Mouse (Mus musculus) fibroblast of lung, adult 2 months (primary cell): ENCODE data around the gene Tmprss15.

Experiments used
- DNase-seq: peaks from one replicate; pipeline ENCODE4 v3.0.0-alpha.2; 2011; ENCODE audit warnings: low read depth

Tmprss15 gene

GRCm38 (mm10) chr16:79090997-79091396 is at the start of gene Tmprss15:
Tmprss15 (minus strand) TSS chr16:79091097.
- DNase-seq, result no peak

DNA sequence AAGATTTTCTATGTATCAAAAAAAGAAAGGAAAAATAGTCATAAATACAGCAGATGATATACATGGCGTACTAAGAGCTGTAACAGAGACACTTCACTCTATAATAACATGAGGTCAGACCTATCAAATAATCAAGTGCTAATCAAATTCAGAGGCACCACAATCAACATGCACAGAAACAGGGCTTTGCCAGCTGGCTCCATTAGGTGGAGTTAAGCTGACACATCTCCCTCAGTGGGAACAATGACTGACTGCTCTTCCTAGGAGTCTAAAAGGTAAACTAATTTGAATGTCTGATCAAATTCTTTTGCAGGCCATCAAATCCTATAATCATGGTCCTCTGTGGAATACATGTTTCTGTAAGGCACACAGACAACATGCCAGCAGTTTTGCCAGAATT is 24.0 kb upstream of the Tmprss15 start:
- DNase-seq, result no peak

- no peak for DNase-seq
These were observed 18.6 kb upstream of the Tmprss15 start for GRCm38 (mm10) chr16:79109516-79109915.

DNA sequence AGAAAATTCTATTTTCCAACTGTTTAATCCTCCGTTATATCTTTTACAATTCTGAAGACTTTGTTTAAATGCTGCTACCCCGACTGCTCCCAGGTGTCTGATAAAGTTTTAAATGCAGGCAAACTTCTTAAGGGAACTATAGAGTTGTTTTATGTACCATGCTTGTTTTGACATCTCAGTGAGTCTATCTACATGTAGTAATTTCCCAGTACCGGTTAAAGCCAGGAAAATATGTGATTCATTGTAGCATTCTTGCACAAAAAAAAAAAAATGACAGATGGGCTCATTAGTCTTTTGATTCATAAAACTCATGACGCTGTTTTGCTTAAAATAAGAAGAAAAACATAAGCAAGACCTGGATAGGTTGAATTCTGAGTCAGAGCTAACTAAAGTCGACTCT is 18.1 kb upstream of the Tmprss15 start:
- DNase-seq, result no peak

GRCm38 (mm10) chr16:79100325-79100724 is 9.4 kb upstream of the Tmprss15 start:
- DNase-seq, result no peak

DNA sequence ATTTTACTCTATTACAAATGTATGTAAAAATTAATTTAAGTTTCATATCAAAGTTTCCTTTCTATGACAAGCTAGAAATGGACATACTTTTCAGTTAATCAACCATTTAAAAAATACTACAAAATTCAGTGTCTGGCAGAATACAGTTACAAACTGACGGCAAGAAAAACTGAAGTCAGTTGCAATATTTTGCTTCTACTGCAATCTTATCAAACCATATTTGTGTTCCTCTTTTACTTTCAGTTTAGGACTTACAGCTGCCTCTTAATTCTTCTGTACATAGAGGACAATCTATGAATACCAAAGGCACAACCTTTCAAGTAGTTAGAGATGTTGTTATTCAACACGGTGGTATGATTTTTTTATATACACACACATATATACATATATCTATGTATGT is 7.4 kb upstream of the Tmprss15 start:
- no peak for DNase-seq

- DNase-seq, result no peak
These were observed 4.3 kb downstream of the Tmprss15 start for GRCm38 (mm10) chr16:79086550-79086949.

DNA sequence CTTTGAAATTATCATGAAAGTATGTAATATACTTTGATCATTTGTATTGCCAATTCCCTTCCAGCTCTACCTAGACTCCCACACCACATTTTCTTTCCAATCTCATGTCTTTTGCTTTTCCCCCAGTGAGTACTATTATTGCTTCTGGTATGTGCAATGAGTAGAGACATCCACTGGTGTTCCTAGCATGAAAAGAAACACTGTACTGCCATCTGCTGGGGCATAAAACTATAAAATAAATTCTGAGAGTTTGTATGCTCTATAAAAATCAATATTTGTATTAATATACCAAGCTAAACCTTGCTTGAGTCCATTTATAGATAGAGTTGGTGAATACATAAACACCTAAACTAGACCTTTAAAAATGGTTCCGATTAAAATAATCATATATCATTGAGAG is 27.0 kb downstream of the Tmprss15 start:
- DNase-seq, result no peak

DNA sequence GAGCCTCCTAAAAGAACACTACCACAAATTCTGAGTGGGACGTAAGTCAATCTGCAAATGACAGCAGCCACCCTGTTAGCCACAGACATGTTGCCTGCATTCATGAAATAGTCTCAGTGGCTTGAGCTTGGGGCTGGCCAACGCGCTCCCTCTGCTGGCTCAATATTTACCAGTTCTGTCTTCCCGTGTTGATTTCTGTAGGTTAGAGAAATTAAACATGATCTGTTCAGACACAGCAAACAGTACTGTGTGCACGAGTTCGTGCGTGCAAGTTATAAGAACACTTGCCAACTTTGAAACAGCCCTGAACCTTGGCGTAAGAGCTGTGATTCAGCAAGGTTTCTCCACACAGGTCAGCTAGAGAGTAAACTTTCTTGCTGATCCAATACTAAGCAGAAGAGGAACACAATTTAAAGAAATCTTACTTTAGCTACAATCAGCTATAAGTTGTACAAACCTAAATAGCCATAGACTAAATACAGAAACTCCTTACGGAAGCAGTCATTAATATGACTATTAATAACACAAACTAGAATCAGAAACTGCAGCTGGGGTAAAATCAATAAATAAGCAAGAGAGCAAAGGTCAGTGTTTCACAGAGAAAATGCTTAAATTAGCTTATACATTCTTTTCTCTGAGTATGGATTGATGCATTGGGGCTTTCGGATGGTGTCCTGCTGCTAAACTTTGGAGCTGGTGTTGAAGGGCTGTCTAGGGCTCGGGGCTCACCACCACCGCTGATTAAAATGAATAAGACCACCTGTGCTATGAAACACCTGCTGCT is 31.9 kb downstream of the Tmprss15 start:
- no peak for DNase-seq

DNA sequence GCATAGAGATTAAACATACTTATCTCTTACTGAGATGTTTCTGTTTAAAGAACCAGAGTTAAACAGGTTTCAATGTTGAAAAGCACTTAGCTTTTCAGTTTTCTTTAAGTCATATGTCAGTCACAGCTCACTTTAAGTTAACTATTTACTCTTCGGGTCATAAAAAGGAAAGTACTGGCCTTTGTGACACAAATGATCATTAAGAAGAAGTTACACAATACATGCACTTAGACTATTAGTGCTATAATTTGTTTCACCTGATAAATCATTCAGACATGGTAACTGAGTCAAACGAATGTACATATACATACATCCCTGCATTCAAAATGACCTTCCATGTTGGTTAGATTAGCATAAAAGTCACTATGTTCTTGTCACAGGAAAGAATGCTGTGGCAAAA is 58.3 kb downstream of the Tmprss15 start:
- DNase-seq, result no peak

- no peak for DNase-seq
These were observed 88.1 kb downstream of the Tmprss15 start for GRCm38 (mm10) chr16:79002812-79003211.

DNA sequence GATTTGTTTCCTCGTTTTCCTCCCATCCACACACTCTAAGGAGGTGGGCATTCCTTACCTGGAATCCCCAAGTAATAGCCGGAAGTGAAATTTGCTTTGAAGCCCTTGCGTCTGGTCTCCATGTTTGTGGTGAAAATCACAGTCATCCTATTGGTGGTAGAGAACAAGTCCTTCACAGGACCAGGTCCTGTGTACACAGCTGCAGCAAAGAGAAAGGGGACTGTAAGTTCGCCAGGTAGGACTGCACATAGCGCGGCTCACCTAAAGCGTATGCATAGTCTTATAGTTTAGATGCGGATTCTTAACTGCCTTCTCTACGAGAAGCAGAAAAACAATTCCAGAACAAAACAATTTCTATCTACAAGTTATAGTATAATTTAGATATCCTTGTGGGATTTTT is 89.2 kb downstream of the Tmprss15 start:
- no peak for DNase-seq

- DNase-seq, result no peak
These were observed 114.5 kb downstream of the Tmprss15 start for GRCm38 (mm10) chr16:78976384-78976783.

- no peak for DNase-seq
These were observed 116.8 kb downstream of the Tmprss15 start for GRCm38 (mm10) chr16:78974099-78974498.

DNA sequence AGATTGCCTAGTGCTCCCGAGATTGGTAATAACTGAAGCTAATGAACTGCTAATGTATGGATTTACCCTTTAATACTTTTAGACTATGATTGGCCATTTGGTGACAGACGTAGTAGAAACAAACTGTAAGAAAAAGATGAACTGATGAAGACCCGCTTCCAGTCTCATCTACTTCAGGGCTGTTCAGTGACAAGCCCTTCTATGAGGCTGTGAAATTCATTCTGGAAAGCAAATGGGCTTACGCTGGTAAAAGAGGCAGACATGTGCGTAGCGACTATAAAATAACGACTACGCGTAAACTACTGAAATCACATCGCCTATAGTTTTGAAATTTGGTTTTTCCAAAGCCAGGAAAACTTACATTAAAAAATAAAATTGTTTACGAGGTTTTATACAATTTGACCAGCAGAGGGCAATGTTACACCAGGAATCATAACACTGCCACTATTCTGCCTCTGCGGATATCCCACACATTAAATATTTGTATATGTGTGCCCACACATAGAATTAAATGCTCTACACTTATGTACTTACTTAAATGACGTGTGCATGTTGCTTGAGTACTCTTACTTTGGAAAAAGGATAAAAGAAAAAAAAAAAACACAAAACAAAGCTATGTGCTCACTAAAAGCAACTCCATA is 121.7 kb downstream of the Tmprss15 start:
- DNase-seq, result no peak

- no peak for DNase-seq
These were observed 133.5 kb downstream of the Tmprss15 start for GRCm38 (mm10) chr16:78957434-78957833.

DNA sequence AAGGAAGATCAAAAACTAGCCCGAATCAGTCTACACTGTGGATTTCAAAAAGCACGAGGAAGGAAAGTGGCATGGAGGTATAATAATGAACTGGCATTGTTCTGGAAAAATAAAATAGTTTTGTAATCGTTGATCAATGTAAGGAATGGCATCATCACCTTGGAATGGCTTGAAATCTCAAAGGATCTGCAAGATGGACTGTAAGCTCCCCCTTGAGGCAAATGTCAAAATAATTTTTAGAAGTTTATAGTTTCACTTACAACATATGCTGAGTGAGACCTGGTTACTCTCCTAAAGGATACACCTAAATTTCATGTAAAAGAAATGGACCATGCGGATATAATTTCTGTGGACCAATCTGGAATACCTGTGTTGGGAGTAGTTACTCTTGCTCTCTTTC is 140.5 kb downstream of the Tmprss15 start:
- no peak for DNase-seq

DNA sequence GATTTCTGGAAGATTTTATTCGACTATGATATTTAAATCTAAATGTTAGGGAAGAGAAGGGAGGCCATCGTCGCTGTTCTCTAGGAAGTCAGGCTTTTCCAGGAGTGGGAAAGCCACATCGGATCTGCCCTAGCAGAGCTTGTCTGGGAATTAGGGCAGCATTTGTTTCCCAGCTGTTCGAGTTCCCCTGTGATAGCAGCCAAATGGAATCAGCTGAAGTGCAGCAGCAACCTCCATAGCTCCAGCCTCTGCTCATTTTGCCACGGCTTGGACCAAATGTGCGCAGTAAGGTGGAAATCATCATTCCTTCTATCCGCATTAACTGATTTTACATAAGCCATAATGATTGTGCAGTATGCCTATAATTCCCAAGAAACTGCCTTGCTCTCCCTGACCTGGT is 153.1 kb downstream of the Tmprss15 start:
- DNase-seq, result no peak

DNA sequence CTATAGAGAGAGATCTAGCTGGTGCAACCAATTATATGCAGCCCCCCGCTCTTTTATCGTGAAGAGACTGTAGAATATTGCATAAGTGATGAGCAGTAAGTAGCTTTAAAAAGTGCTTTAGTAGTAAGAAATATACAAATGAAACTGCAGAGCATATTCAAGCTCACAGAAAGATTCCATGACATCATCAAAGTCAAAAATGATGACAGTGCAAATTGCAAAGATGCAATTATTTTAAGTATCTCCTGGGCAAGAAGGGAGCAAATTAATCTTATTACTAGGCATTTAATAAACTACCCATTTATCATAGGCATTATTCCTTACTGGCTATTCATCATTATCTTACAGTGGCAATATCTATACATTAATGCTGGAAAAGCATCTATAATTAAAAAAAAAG is 156.6 kb downstream of the Tmprss15 start:
- DNase-seq, result no peak

- no peak for DNase-seq
These were observed 159.4 kb downstream of the Tmprss15 start for GRCm38 (mm10) chr16:78931287-78932025.

- no peak for DNase-seq
These were observed 160.3 kb downstream of the Tmprss15 start, which contains the start of gene Chodl for GRCm38 (mm10) chr16:78930382-78931286. Chodl (plus strand) TSS chr16:78930948.

DNA sequence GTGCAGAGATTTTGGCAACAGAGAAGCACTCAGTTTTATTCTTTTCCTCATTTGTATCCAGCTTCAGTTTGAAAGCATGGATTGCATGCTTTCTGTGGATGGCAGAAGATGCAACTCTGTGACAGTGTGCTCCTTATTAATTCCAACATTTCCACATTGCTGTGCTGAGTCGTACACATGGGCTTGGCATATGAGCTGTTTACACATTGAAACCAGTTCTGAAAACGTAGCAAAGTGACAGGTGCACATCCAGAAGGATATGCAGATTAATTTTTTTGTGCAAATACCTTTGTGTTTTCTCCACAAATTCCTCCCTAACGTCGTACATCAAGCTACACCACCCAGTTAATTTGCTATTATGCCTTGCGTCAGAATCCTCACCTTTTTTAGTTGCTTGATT is 168.3 kb downstream of the Tmprss15 start:
- DNase-seq, result no peak
